Mouse (Mus musculus): ENCODE measurements at regions not wholly inside any gene's neighbourhood (a gene's known extent, or its start where the extent isn't known, plus 50 kb on each side); places are given as distances from the start of the nearest gene placed in this dataset.
"Not testable (repeated sequence)": the region's sequence is repeated elsewhere in the genome, so short reads cannot be mapped to it uniquely, and the experiment has no call there.

DNA sequence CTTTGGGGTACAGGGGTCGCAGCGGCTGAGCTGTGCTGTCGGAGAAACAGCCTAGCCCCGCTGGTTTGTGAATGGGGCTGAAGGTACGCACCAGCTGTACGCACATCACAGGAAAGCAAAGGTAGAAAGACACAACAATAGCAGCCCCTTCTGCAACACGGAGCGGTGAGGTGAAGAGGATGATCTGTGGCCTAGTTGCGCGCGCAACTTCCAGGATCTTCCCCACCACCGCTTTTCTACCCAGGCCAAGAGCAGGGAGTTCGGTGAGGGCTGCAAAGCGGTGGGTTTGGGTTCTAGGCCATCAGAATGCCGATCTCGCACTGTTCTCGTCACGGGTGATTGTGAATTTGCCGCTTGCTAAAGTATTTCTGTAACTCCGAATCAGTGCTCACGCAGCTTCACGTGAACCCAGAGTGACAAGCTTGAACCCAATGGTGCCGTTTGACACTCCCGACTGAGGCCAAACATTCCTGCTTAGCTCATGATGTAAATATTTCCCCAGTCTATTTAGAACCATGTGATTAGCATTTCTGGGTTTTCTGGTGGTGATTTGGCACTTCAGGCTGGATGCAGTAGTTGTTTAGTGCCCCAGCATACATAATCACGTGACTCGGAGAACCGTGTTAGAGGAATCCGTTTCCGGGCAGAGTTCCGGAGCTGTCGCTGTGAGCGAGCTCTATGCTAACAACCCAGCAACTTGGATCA is 54.7 kb downstream of the Cryaa start:
- no peak for DNase-seq (ENCODE audit: low read depth, low spot score)

DNA sequence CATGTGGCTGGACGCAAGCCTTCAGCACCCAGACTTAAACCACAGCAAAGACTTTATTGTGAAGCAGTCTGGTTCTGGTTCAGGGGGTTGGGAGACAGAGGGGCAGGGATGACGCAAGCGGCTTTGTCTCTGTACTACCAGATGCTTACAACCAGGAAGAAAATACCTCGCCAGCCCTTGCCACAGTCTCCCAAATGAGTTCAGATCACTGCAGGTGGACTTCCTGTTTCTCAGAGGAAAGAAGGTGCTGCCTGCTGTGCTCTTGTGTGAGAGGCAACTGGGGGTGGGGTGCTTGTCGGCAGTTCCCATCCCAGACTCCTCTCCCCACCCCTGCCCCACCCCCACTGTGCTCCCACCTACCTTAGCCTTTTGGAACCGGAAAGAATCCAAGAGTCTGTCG is 56.9 kb downstream of the Cryaa start:
- no peak for DNase-seq (ENCODE audit: low read depth, low spot score)

DNA sequence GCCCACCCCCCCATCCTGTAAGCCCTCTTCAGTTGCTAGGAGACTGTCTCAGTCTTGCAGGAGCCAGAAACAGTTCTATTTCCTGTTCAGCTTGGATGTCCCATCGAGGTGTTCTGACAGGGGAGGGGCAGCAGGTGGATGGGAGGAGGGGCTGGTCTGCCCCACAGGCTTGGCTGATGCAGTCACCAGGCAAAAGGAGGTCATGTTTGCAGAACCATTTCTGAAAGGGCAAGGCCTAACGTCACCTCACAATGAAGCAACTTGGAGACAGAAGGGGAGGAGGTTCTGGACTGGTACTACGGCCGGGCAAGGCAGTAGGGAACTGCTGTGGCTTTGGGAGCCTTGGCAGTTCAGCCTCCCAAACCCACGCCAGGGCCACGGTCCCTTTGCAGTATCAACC is 59.1 kb downstream of the Cryaa start:
- DNase-seq (ENCODE audit: low read depth, low spot score): no peak

DNA sequence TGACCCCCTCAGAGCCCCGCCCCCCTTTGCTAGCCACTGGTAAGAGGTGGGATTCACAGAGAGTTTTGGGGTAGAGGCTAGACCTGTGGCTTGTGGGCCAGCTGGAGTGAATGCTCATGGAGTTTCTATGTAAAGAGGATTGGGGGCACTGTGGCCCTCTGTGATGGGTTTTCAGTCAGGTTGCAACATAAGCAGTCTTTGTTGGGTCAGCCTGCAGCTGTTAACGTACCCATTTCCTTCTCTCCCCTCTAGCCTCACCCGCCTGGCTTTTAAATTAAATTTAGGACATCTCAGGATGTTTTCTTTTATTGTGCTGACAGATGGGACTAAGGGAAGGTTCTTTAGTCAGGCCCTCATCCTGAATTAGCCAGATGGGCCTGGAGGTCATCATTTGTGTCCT is 60.6 kb downstream of the Cryaa start:
- no peak for DNase-seq (ENCODE audit: low read depth, low spot score)

DNA sequence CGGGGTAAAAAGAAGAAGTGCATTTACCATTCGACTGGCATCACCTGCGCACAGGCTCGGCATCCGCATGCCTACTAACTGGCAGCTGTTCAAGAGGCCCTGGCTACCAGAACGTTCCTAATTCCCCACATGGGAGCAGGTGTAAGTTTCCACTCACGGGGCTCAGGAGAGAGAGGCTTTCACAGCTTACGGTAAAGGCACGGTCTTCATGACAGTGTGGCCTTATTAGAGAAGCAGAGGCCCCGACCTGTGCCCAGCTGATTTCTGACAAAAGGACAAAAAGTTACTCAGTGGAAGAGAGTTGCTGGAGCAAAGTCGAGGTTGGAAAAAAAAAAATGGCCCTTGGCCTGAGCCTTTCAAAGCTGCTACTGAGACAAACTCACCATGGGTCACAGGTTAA is 62.0 kb downstream of the Cryaa start:
- no peak for DNase-seq (ENCODE audit: low read depth, low spot score)

DNA sequence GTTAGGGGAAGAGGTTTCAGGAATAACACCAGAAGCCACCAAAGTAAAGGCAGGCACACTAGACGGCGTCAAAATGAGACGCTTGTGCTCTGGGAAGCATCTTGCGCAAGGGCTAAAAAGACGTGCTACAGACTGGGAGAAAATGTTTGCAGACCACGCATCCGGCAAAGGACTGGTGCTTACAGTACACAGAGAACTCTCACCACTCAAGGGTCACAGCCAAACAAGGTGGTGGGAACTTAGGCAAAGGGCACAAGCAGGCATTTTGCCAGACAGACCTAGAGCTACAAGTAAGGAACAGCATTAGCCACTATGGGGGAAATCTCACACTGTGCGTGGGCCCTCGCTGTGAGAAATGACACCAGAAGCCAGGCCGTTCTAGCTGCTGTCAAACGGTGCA is 62.5 kb downstream of the Cryaa start:
- DNase-seq (ENCODE audit: low read depth, low spot score): no peak

DNA sequence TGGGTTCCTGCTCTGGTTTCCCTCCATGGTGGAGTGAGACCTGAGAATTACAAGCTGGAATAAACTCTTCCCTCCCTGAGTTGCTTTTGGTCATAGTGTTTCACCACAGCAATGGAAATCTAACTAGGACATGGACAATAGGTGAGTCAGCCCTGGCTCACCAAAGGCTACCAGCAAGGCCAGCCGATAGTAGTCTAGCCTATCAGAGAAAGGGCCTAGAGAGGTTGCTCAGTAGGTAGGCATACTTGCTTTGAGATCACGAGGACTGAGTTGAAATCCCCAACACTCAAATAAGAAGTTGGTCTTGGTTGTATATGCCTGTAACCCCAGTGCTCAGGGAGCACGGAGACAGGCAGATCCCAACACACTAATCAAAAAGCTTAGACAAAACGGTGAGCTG is 66.0 kb downstream of the Cryaa start:
- no peak for DNase-seq (ENCODE audit: low read depth, low spot score)

DNA sequence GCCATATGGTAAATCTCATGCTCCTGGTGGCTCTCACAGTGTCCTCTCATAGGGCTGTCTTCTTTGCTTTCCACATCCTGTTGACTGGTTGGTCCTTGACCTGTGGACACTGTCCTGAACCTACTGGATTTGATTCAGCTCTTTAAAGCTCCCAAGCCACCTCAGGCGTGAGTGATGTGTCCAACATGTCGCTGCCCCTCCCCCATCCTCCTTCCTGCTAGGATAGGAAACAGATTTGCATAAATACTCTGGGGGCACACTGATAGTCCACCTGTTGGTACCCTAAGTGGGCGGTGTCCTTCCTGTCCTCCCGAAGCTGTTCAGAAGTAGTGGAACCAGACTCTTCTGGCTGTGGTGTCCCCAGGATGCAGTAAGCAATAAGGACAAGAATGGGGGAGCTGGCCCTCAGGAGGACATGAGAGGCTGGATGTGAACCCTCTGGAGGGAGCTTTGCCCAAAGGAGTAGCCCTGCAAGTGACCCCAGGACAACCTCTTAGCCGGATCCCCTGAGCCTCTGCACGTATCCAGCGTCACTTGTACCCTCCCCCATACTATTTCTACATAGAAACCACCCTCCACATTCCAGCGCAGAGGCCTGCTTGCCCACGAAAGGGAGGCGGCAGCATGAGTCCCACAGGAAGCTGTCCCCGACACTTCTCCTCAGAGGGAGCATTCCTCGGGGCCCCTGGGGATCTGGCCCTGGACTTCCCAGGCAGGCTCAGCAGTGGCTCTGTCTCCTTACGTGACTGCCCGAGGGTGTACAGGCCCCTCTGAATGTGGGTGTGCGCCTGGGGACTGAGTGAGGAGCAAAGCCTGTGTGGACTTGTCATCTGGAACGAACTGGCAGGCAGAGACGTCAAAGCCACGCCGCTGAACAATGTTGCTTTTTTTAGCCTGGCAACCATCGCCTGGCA is 68.8 kb downstream of the Cryaa start:
- DNase-seq (ENCODE audit: low read depth, low spot score): no peak

DNA sequence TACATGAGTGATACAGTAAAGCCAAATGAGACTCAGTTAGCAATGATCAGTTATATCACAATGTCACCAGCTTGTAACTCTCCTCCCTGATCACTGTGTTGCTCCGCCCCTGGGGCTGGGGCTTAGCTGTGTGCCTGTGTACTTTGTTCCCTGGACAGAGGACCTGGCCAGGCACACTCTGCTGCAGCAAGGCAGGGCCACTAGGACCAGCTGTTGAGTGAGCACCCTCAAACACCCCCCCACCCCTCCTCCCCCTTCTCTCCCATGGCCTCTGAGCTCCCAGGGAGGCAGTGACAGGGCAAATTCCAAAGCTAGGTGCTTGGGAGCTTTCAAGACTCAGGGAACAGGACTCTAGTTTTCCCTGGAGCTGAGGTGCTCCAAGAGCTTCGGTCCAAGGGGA is 70.0 kb downstream of the Cryaa start:
- no peak for DNase-seq (ENCODE audit: low read depth, low spot score)

DNA sequence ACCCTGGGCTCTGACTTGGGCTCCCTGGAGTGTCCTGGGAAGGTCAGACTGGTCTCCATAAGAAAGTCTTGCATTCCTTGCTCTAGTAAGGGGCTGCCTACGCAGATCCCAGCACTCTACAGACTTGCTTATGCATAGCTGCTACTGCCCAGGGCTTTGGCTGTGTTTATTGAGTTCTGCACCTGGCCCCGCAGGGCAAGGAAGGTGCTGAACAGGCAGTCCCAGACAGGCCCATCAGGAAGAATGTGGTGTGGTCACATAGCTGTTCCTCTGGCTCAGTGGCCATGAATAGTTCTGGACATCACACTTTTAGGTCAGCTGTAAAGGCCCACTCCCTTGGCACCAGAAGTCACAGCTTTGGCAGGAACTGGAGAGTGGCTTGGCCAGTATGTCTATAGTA is 70.6 kb downstream of the Cryaa start:
- no peak for DNase-seq (ENCODE audit: low read depth, low spot score)

DNA sequence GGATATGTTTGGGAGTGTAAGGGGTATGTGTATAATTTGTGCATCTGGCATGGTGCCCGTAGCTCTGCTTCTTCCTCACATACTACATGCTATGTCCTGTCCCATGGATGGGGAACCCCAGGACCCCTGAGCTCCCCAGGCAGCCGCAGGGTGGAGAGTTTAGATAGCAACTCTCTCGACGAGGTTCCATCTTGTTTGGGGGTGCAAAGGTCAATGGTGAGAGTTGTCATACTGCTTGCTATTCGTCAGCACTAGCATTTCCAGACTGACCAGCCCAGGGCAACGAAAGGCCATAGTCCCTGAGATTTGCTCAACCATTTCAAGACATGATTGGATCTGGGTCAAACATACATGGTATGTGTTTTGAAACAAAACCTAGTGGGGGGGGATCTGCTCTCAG is 71.4 kb downstream of the Cryaa start:
- no peak for DNase-seq (ENCODE audit: low read depth, low spot score)

DNA sequence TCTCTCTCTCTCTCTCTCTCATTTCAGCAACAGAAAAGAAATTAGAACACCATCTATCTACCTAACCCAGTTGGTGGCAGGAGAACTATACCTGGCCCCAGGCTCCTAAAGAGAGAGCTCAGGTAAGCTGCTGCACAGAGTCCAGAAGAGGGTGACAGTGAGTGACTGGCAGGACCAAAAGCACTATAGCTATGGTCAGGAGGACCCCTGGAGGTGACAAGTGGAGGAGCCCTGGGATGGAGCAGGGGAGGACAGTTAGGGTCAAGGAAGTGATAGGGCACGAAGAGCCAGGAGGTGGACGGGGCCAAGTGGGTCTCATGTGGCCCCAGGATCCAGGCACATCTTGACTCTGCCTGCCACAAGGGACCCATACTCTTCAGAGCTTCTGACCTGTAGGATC is 73.7 kb downstream of the Cryaa start:
- no peak for DNase-seq (ENCODE audit: low read depth, low spot score)

DNA sequence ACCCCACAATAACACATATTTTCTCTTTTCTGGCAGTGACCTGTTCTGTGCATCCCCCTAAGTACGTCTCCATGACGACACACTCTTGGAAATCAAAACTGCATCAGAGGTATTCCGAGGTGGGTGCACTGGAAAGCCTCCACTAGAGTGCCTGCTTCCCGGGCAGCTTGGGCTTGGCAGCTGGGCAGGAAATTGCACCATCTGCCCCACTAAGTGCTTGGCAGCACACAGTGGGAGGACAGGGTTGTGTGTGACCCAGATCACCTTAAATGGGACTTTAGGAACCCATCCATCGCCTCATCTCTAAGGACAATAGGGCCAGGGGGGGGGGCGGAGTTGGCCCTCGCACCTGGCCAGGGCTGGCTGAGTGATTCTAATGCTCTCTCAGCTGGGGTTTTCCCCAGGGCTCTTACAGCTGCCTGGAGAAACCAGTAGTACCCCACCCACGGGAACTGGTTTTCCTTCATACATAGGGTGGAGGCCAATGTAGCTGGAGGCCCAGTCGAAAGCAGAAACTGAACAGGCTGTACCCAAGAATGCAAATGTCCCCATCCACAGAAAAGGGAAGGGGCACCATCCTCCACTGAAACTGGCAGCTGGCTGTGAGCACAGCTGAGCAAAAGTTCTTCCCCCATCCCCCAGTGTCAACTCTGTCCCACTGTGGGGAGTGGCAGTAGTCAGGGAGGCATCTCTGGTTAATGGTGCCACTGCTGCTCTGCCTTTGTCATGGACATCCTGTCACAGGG is 75.7 kb downstream of the Cryaa start:
- no peak for DNase-seq (ENCODE audit: low read depth, low spot score)

DNA sequence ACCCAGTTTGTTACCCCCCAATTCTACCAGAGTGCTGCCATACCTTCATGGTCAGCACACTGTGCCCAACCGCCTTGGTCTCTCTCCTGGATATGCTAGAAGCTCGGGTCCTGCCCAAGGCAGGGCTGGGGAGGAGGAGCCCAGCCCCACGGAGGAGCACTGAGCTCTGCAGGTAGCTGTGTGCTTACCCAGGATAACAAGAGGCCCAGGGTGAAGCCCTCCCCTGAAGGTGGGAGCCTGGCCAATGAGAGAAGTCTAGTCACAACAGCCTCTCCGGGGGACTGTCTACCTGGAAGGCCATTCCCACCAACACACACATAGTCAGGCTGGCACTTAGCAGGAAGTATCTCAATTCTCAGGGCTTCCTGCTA is 76.2 kb downstream of the Cryaa start:
- DNase-seq (ENCODE audit: low read depth, low spot score): no peak

DNA sequence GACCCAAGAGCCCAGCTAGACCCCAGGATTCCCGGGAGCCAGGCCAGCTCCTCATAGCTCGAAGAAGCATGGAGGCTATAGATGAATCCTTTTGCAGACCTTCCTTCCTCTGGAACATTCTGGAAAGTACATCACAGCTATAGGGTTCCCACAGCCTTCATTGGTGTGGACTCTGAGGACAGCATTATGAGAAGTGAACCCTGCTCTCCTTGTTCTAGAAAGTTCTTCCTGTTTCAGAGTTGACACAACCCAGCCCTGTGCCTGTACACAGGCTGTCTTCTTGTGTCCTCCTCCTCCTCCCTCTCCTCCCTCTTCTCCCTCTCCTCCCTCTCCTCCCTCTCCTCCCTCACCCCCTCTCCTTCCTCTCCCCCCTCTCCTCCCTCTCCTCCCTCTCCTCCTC is 82.9 kb downstream of the Cryaa start:
- DNase-seq (ENCODE audit: low read depth, low spot score): no peak

DNA sequence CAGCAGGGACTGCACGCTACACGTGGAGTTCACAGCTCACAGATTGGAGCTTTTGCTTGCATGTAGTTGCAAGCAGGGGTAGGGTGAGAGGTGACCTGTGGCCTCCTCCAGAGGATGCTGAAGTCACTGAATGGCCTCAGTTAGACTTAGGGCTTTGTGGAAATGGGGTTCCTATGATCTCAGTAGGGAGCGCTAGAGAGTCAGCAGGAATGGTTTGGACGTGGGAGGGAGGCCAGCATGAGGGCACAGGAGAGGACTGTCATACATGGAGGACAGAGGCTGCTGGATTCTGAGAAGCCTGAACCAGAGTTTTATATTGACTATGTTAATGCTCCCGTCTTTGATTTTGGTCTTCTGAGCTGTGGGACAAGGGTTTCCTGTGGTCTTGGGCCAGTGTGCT is 85.5 kb downstream of the Cryaa start:
- DNase-seq (ENCODE audit: low read depth, low spot score): no peak

DNA sequence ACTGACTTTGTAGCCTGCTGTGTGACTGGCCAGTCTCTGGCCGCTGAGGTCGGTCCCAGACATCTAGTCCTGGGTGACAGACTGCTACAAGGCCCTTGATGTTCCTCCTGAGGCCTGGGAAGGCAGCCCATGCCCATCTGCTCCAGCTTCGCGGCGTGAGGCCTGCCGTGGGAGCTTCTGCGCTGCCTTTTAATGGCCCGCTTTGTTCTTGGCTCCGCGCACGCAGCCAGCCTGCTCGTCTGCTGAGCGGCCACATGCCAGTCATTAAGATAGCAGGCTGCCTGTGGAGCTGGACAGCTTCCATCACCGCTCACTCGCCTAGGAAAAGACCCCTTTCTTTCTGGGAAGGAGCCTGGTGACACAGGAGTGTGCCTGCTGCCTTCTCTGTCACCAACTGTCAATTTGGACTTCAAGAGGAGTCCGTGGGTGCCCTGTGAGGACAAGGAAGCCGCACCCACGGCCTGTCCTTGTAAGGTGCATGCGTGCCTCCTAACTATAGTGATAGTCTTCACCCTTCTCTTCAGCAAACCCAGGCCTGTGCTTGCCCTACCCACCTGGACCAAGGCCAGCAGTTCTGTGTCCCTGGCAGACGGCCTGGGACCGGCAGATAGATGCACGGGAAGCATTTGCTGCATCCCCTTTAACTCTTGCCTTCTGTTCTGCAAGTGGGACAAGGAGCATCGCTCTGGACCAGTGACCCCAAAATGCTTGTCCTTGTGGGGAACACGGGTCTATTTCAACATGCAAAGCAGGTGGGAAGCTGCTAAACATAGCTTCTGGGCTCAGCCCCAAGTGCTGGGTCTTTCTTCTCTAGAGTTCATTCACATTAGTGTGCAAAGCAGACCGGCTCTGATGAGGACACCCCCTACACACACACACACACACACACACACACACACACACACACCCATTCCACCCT is 88.6 kb downstream of the Sik1 start:
- DNase-seq (ENCODE audit: low read depth, low spot score): no peak

DNA sequence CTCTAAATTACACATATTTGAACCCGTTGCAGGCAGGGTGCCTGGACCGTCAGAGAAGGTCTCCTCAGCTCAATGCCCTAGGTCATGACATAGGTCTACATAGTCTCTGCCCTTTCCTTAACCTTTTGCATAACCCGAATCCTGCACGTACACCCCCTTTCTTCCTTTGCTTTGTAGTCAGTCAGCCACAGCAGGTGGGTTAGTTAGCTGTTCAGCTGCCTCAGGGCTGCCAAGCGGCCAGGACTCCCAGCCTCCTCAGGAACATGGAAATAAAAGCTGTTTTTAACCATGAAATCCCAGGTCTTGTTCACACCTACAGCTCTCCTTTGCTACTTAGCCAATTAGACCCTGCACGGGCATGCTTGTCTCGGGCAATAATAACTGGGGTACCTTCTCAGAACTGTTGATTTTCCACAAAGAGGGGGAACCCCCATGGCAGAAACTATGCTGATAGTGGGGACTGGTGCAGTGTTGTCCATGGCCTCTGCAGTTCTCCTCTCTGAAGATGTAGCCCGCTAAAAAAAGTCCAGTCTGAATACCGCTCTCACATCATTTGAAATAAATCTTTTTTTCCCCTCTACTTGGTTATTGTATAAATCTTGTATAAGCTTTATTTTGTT is 83.3 kb downstream of the Sik1 start:
- DNase-seq (ENCODE audit: low read depth, low spot score): no peak

DNA sequence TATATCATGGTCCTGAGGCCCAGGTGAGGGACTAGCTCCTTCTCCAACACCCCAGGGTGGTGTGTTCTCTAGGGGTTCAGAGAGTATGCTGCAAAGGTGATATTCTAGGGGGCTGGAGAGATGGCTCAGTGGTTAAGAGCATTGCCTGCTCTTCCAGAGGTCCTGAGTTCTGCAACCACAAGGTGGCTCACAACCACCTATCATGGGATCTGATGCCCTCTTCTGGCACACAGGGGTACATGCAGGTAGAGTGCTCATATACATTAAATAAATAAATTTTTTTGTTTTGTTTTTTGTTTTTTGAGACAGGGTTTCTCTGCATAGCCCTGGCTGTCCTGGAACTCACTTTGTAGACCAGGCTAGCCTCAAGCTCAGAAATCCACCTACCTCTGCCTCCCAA is 81.7 kb downstream of the Sik1 start:
- not testable (repeated sequence) for DNase-seq (ENCODE audit: low read depth, low spot score)

DNA sequence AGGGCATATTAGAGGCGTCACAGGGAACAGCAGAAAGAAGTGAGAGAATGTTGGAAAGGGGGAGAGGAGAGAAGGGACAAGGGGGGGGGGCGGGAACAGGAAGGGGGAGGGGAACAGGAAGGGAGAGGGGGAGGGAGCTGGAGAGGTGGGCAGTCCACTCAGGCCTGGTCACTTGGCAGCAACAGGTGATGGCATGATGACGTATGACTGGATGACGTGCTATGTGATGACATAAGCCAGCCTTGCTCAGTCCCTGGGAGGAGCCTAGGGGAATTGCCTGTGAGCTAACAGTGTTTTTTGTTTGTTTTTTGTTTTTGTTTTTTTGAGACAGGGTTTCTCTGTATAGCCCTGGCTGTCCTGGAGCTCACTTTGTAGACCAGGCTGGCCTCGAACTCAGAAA is 80.6 kb downstream of the Sik1 start:
- DNase-seq (ENCODE audit: low read depth, low spot score): no peak

DNA sequence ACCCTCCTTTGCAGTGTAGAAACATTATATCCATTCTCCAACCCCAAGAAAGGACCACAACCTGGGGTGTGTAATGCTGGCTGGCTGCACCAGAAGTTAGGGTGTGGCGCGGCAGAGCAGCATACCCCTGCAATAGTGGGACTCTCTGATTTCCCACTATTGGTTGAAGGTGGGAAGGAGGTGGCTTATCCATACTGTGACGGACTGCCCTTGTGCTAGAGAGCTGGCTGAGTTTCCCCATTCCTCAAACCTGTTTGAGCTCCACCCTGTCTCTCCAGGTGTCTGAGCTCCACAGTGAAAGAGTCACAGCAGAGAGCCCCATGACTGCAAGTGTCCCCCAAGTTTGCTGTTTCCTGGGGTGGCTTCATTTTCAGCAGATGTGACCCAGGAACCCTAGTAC is 79.6 kb downstream of the Sik1 start:
- no peak for DNase-seq (ENCODE audit: low read depth, low spot score)
